Mouse (Mus musculus): ENCODE data around the gene Osmr.
"Not testable (repeated sequence)": the region's sequence is repeated elsewhere in the genome, so short reads cannot be mapped to it uniquely, and the experiment has no call there.

The Osmr gene

GRCm38 (mm10) chr15:6861617-6862016, 13.2 kb downstream of the Osmr start:
- DNase-seq (ENCODE audit: low spot score), result peak; percentile 5

GRCm38 (mm10) chr15:6859781-6860180, 15.0 kb downstream of the Osmr start:
- no peak for DNase-seq (ENCODE audit: low spot score)

- no peak for DNase-seq (ENCODE audit: low spot score)
Measured at GRCm38 (mm10) chr15:6858871-6859270, 15.9 kb downstream of the Osmr start.

- no peak for DNase-seq (ENCODE audit: low spot score)
Measured at GRCm38 (mm10) chr15:6857270-6857905, 17.4 kb downstream of the Osmr start.

GRCm38 (mm10) chr15:6849851-6850250, 24.9 kb downstream of the Osmr start:
- no peak for DNase-seq (ENCODE audit: low spot score)

GRCm38 (mm10) chr15:6840199-6840598, 34.6 kb downstream of the Osmr start:
- DNase-seq (ENCODE audit: low spot score), result no peak

- DNase-seq (ENCODE audit: low spot score), result no peak
Measured at GRCm38 (mm10) chr15:6815807-6816206, 59.0 kb downstream of the Osmr start.

GRCm38 (mm10) chr15:6801212-6801611, 73.6 kb downstream of the Osmr start:
- DNase-seq (ENCODE audit: low spot score), result not testable (repeated sequence)

GRCm38 (mm10) chr15:6792846-6793245, 81.9 kb downstream of the Osmr start:
- no peak for DNase-seq (ENCODE audit: low spot score)

GRCm38 (mm10) chr15:6791648-6792047, 83.1 kb downstream of the Osmr start:
- DNase-seq (ENCODE audit: low spot score), result no peak

GRCm38 (mm10) chr15:6790011-6790410, 84.8 kb downstream of the Osmr start:
- no peak for DNase-seq (ENCODE audit: low spot score)

- no peak for DNase-seq (ENCODE audit: low spot score)
Measured at GRCm38 (mm10) chr15:6787236-6787635, 87.5 kb downstream of the Osmr start.

GRCm38 (mm10) chr15:6786212-6786611, 88.6 kb downstream of the Osmr start:
- no peak for DNase-seq (ENCODE audit: low spot score)

GRCm38 (mm10) chr15:6772265-6772664, 102.5 kb downstream of the Osmr start:
- DNase-seq (ENCODE audit: low spot score), result no peak
